Mouse (Mus musculus): Measurements from ENCODE around the gene Emc9. TPM values are rescaled to one million over a fixed set of nuclear protein-coding genes. Genes with fewer than 3 reads are reported as not detected.

Emc9 gene
- polyA plus RNA-seq, 1 experiment from 2014 or later = 4.2 TPM

GRCm38 (mm10) chr14:55577871-55578667 is 7.0 kb downstream of the Emc9 start, which contains the start of gene Psme1:
Gene Psme1, plus strand, starts transcription at chr14:55578123.
- peak within 1 kb of the TSS; percentile 90 for H3K4me2 ChIP-seq (ENCODE audit: low read depth, severe bottlenecking)
- peaks cover 3% of the 10 kb centered on the region; the same call in 1 of the 2 replicates for H3K36me3 ChIP-seq (ENCODE audit: control insufficient read depth, insufficient read depth, low read length)
- WGBS = under 1% methylated on average over 32 of the region's 32 CpGs
- peak within 1 kb of the TSS; percentile 56; the same call in 1 of the 2 replicates for H3K27ac ChIP-seq (replicated peaks; ENCODE audit: low read depth, low read length)
- peak; percentile 85 for DNase-seq (ENCODE audit: low spot score)
- peak; percentile 83 for ATAC-seq (ENCODE audit: insufficient number of reproducible peaks, low FRiP score, low TSS enrichment, low read depth)
- no peaks in the 10 kb centered on the region for H3K27me3 ChIP-seq (ENCODE audit: control insufficient read depth, insufficient read depth, low read length)
- peak within 1 kb of the TSS; percentile 89 for H3K9ac ChIP-seq (ENCODE audit: low read length)
- peaks cover 9% of the 10 kb centered on the region; the same call in 1 of the 2 replicates for H3K4me1 ChIP-seq (ENCODE audit: control insufficient read depth, insufficient read depth, low read length)
- H3K4me3 ChIP-seq (ENCODE audit: low read depth, low read length) = peak within 1 kb of the TSS; percentile 72
- no peaks in the 10 kb centered on the region for H3K9me3 ChIP-seq (ENCODE audit: control insufficient read depth, low read length)

GRCm38 (mm10) chr14:55576376-55576775 is 8.7 kb downstream of the Emc9 start:
- no peak overlapping the region for H3K27ac ChIP-seq (replicated peaks; ENCODE audit: low read depth, low read length)

GRCm38 (mm10) chr14:55575711-55576110 is 9.4 kb downstream of the Emc9 start:
- H3K4me2 ChIP-seq (ENCODE audit: low read depth, severe bottlenecking) = no peak overlapping the region
- no peaks in the 10 kb centered on the region for H3K9me3 ChIP-seq (ENCODE audit: control insufficient read depth, low read length)
- H3K4me1 ChIP-seq (ENCODE audit: control insufficient read depth, insufficient read depth, low read length) = peaks cover 9% of the 10 kb centered on the region; the same call in 1 of the 2 replicates
- no peak overlapping the region for H3K9ac ChIP-seq (ENCODE audit: low read length)
- DNase-seq (ENCODE audit: low spot score) (no peak), ATAC-seq (ENCODE audit: insufficient number of reproducible peaks, low FRiP score, low TSS enrichment, low read depth) (no peak)
- H3K27ac ChIP-seq (replicated peaks; ENCODE audit: low read depth, low read length) = no peak overlapping the region
- no peaks in the 10 kb centered on the region for H3K27me3 ChIP-seq (ENCODE audit: control insufficient read depth, insufficient read depth, low read length)
- H3K36me3 ChIP-seq (ENCODE audit: control insufficient read depth, insufficient read depth, low read length) = no peaks in the 10 kb centered on the region; the same call in 1 of the 2 replicates
- WGBS = 82% methylated on average over 13 of the region's 13 CpGs
- no peak overlapping the region for H3K4me3 ChIP-seq (ENCODE audit: low read depth, low read length)

More at GRCm38 (mm10) chr14:55576376-55576775, 8.7 kb downstream of the Emc9 start:
- WGBS = 84% methylated on average over 16 of the region's 16 CpGs
- Histone ChIP-seq H3K36me3 (ENCODE audit: control insufficient read depth, insufficient read depth, low read length) (peaks cover under 1% of the 10 kb centered on the region; the same call in 1 of the 2 replicates), H3K27me3 (ENCODE audit: control insufficient read depth, insufficient read depth, low read length) (no peaks in the 10 kb centered on the region), H3K9ac (ENCODE audit: low read length) (no peak overlapping the region), H3K4me1 (ENCODE audit: control insufficient read depth, insufficient read depth, low read length) (peaks cover 9% of the 10 kb centered on the region; the same call in 1 of the 2 replicates), H3K4me2 (ENCODE audit: low read depth, severe bottlenecking) (no peak overlapping the region), H3K4me3 (ENCODE audit: low read depth, low read length) (no peak overlapping the region), H3K9me3 (ENCODE audit: control insufficient read depth, low read length) (no peaks in the 10 kb centered on the region)
- ATAC-seq (ENCODE audit: insufficient number of reproducible peaks, low FRiP score, low TSS enrichment, low read depth) = no peak
- DNase-seq (ENCODE audit: low spot score) = no peak

- H3K27ac ChIP-seq (replicated peaks; ENCODE audit: low read depth, low read length) = no peak within 1 kb of the TSS
- no peak within 1 kb of the TSS for H3K9ac ChIP-seq (ENCODE audit: low read length)
- peaks cover 9% of the 10 kb centered on the region; the same call in 1 of the 2 replicates for H3K4me1 ChIP-seq (ENCODE audit: control insufficient read depth, insufficient read depth, low read length)
- no peak for DNase-seq (ENCODE audit: low spot score)
- no peak within 1 kb of the TSS for H3K4me3 ChIP-seq (ENCODE audit: low read depth, low read length)
- H3K36me3 ChIP-seq (ENCODE audit: control insufficient read depth, insufficient read depth, low read length) = peaks cover 2% of the 10 kb centered on the region; the same call in 1 of the 2 replicates
- no peaks in the 10 kb centered on the region for H3K9me3 ChIP-seq (ENCODE audit: control insufficient read depth, low read length)
- no peaks in the 10 kb centered on the region for H3K27me3 ChIP-seq (ENCODE audit: control insufficient read depth, insufficient read depth, low read length)
- WGBS = 79% methylated on average over 7 of the region's 8 CpGs
- H3K4me2 ChIP-seq (ENCODE audit: low read depth, severe bottlenecking) = no peak within 1 kb of the TSS
- ATAC-seq (ENCODE audit: insufficient number of reproducible peaks, low FRiP score, low TSS enrichment, low read depth) = no peak
Measured at GRCm38 (mm10) chr14:55575302-55575701, 9.8 kb downstream of the Emc9 start, which contains the start of gene Fitm1. Gene Fitm1, plus strand, starts transcription at chr14:55575617.

- DNase-seq (ENCODE audit: low spot score) = no peak
Measured at GRCm38 (mm10) chr14:55571760-55572159, 13.3 kb downstream of the Emc9 start.

GRCm38 (mm10) chr14:55570588-55570987 is 14.5 kb downstream of the Emc9 start:
- Histone ChIP-seq H3K4me3 (ENCODE audit: low read depth, low read length) (no peak overlapping the region), H3K36me3 (ENCODE audit: control insufficient read depth, insufficient read depth, low read length) (peaks cover 16% of the 10 kb centered on the region; the same call in 1 of the 2 replicates), H3K4me1 (ENCODE audit: control insufficient read depth, insufficient read depth, low read length) (no peaks in the 10 kb centered on the region), H3K27ac (replicated peaks; ENCODE audit: low read depth, low read length) (no peak overlapping the region), H3K27me3 (ENCODE audit: control insufficient read depth, insufficient read depth, low read length) (no peaks in the 10 kb centered on the region), H3K4me2 (ENCODE audit: low read depth, severe bottlenecking) (no peak overlapping the region), H3K9me3 (ENCODE audit: control insufficient read depth, low read length) (no peaks in the 10 kb centered on the region), H3K9ac (ENCODE audit: low read length) (no peak overlapping the region)
- 98% methylated on average over 2 of the region's 2 CpGs for WGBS
- DNase-seq (ENCODE audit: low spot score) = no peak
- ATAC-seq (ENCODE audit: insufficient number of reproducible peaks, low FRiP score, low TSS enrichment, low read depth) = no peak

More at GRCm38 (mm10) chr14:55571760-55572159, 13.3 kb downstream of the Emc9 start:
- Histone ChIP-seq H3K9ac (ENCODE audit: low read length) (no peak overlapping the region), H3K27me3 (ENCODE audit: control insufficient read depth, insufficient read depth, low read length) (no peaks in the 10 kb centered on the region), H3K27ac (replicated peaks; ENCODE audit: low read depth, low read length) (no peak overlapping the region), H3K36me3 (ENCODE audit: control insufficient read depth, insufficient read depth, low read length) (peaks cover 14% of the 10 kb centered on the region; the same call in 1 of the 2 replicates), H3K4me3 (ENCODE audit: low read depth, low read length) (no peak overlapping the region), H3K4me2 (ENCODE audit: low read depth, severe bottlenecking) (no peak overlapping the region), H3K4me1 (ENCODE audit: control insufficient read depth, insufficient read depth, low read length) (no peaks in the 10 kb centered on the region), H3K9me3 (ENCODE audit: control insufficient read depth, low read length) (no peaks in the 10 kb centered on the region)
- no peak for ATAC-seq (ENCODE audit: insufficient number of reproducible peaks, low FRiP score, low TSS enrichment, low read depth)

GRCm38 (mm10) chr14:55567496-55567895 is 17.6 kb downstream of the Emc9 start:
- Histone ChIP-seq H3K4me1 (ENCODE audit: control insufficient read depth, insufficient read depth, low read length) (no peaks in the 10 kb centered on the region), H3K36me3 (ENCODE audit: control insufficient read depth, insufficient read depth, low read length) (peaks cover 16% of the 10 kb centered on the region; the same call in 1 of the 2 replicates), H3K4me2 (ENCODE audit: low read depth, severe bottlenecking) (no peak overlapping the region), H3K9ac (ENCODE audit: low read length) (no peak overlapping the region), H3K27me3 (ENCODE audit: control insufficient read depth, insufficient read depth, low read length) (no peaks in the 10 kb centered on the region), H3K27ac (replicated peaks; ENCODE audit: low read depth, low read length) (no peak overlapping the region), H3K9me3 (ENCODE audit: control insufficient read depth, low read length) (no peaks in the 10 kb centered on the region), H3K4me3 (ENCODE audit: low read depth, low read length) (no peak overlapping the region)
- ATAC-seq (ENCODE audit: insufficient number of reproducible peaks, low FRiP score, low TSS enrichment, low read depth) = no peak
- 90% methylated on average over 3 of the region's 3 CpGs for WGBS
- DNase-seq (ENCODE audit: low spot score) = no peak

GRCm38 (mm10) chr14:55565748-55566147 is 19.4 kb downstream of the Emc9 start:
- no peaks in the 10 kb centered on the region for H3K9me3 ChIP-seq (ENCODE audit: control insufficient read depth, low read length)
- H3K27me3 ChIP-seq (ENCODE audit: control insufficient read depth, insufficient read depth, low read length) = no peaks in the 10 kb centered on the region
- no peak overlapping the region for H3K27ac ChIP-seq (replicated peaks; ENCODE audit: low read depth, low read length)
- H3K4me3 ChIP-seq (ENCODE audit: low read depth, low read length) = no peak overlapping the region
- 88% methylated on average over 3 of the region's 3 CpGs for WGBS
- H3K4me1 ChIP-seq (ENCODE audit: control insufficient read depth, insufficient read depth, low read length) = peaks cover 4% of the 10 kb centered on the region; the same call in 1 of the 2 replicates
- no peak overlapping the region for H3K9ac ChIP-seq (ENCODE audit: low read length)
- ATAC-seq (ENCODE audit: insufficient number of reproducible peaks, low FRiP score, low TSS enrichment, low read depth) = no peak
- no peak for DNase-seq (ENCODE audit: low spot score)
- H3K36me3 ChIP-seq (ENCODE audit: control insufficient read depth, insufficient read depth, low read length) = peaks cover 16% of the 10 kb centered on the region; the same call in 1 of the 2 replicates
- no peak overlapping the region for H3K4me2 ChIP-seq (ENCODE audit: low read depth, severe bottlenecking)
